Mouse (Mus musculus): ENCODE measurements around the gene Vcl. TPM values are rescaled to one million over a fixed set of nuclear protein-coding genes. Genes with fewer than 3 reads are reported as not detected.

Vcl gene
- 6.5 and 14.3 TPM in 2 replicates for polyA plus RNA-seq (2014; fragmentation: Nextera tagmentation; extraction: Ambion mirVana)

DNA sequence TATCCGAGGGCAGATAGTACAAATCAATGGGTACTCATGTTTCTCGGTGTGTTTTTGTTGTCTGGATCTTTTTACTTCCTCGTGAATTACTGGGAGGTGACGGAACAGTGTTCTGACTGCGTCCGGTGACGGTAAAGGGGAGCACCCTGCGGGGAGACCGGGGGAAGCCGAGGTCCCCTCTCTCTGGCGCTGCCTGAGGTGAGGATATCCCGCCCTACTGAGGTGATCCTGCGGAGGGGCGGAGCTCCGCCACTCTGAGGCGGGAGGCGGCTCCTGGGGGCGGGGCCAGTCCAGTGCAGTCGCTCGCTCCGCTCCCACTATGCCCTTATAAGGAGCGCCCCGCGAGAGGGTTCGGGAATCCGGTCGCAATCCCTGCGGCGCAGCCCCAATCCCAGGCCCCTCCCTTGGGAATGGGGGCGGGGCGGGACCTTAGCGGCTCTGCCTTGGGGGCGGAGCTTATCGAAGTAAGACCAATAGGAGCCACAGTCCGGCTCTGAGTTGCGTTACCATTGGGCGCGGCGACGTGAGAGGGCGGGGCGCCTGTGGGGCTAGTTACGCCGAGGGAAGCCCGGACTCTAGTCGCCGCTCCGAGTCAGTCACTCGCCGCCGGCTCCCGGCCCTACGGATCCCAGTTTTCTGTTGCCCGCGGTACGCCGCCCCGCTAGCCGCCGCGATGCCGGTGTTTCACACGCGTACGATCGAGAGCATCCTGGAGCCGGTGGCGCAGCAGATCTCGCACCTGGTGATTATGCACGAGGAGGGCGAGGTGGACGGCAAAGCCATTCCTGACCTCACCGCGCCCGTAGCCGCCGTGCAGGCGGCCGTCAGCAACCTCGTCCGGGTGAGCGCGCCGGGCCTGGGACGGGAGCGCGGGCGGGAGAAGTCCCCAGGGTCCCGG is at the start of gene Vcl:
Vcl (plus strand) TSS at position 551 of the 898 bp plus-strand sequence.
- Histone ChIP-seq H3K27me3 (ENCODE audit: control insufficient read depth, insufficient read depth, low read length) (no peaks in the 10 kb centered on the region), H3K9me3 (ENCODE audit: control insufficient read depth, low read length) (no peaks in the 10 kb centered on the region), H3K4me1 (ENCODE audit: control insufficient read depth, insufficient read depth, low read length) (peaks cover 10% of the 10 kb centered on the region), H3K27ac (replicated peaks; ENCODE audit: low read depth, low read length) (peak within 1 kb of the TSS; percentile 84), H3K36me3 (ENCODE audit: control insufficient read depth, insufficient read depth, low read length) (no peaks in the 10 kb centered on the region), H3K4me3 (replicated peaks; ENCODE audit: low read depth, low read length) (peak within 1 kb of the TSS; percentile 80), H3K9ac (replicated peaks; ENCODE audit: low read length) (peak within 1 kb of the TSS; percentile 73), H3K4me2 (ENCODE audit: low read length) (peak within 1 kb of the TSS; percentile 70)
- WGBS, result under 1% methylated on average over 89 of the region's 89 CpGs
- DNase-seq, result peak; percentile 99
- ATAC-seq (ENCODE audit: low FRiP score, low TSS enrichment), result peak; percentile 99

DNA sequence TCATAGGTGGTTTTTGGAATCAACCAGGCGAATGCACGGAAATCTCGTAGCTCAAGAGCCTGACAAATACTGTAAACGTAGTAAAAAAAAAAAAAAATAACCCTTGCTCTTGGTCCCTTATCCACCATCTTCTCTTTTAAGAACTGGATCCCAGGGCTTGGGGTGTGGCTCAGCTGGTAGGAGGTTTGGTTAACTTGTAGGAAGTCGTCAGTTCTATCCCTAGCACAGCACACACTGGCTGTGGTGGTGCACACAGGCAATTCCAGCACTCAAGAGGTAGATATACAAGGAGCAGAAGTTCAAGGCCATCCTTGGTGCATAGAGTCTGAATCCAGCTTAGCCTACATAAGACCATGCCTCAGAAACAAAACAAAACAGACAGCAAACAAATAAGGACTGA is 44.5 kb upstream of the Vcl start:
- no peaks in the 10 kb centered on the region for H3K27me3 ChIP-seq (ENCODE audit: control insufficient read depth, insufficient read depth, low read length)
- no peak for DNase-seq
- no peak overlapping the region for H3K27ac ChIP-seq (replicated peaks; ENCODE audit: low read depth, low read length)
- H3K36me3 ChIP-seq (ENCODE audit: control insufficient read depth, insufficient read depth, low read length), result no peaks in the 10 kb centered on the region
- ATAC-seq (ENCODE audit: low FRiP score, low TSS enrichment), result no peak
- H3K4me3 ChIP-seq (replicated peaks; ENCODE audit: low read depth, low read length), result no peak overlapping the region
- 87% methylated on average over 5 of the region's 5 CpGs for WGBS
- H3K4me2 ChIP-seq (ENCODE audit: low read length), result no peak overlapping the region
- no peak overlapping the region for H3K9ac ChIP-seq (replicated peaks; ENCODE audit: low read length)
- no peaks in the 10 kb centered on the region for H3K9me3 ChIP-seq (ENCODE audit: control insufficient read depth, low read length)
- no peaks in the 10 kb centered on the region for H3K4me1 ChIP-seq (ENCODE audit: control insufficient read depth, insufficient read depth, low read length)

DNA sequence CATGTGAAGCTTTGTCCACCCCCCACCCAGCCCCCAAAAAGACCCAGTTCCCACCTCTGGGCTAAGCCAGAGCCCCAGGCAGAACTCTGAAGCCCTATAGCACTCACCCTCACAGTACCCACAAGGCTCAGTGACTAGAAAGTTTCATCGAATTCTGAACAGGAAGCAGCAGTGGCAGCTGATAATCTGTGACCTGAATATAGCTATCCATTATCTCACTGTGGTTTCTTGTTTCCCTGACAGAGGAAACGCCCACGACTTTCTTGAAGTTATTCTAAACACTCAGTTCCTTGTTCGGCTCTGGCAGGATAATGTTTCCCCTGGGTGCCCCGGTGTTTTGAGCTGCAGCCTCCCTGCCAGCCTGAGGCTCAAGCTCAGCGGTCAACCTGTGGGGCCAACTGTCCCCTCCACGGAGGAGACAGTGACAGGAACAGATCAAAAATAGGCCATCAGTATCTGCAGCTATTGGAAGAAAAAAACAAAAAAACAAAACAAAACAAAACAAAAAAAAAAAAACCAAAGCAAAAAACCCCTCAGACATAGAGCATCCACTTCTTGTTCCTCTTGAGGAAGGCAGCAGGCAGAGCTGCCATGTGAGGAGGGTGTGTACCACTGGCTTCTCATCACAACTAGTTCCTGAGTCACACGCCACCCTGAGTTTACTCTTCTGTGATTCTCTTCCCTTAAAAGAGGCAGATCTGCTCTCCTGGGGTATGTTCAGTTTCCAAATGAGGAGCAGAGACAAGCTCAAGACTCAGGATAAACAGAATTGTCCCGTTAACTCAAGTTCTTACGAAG is 43.9 kb upstream of the Vcl start:
- ATAC-seq (ENCODE audit: low FRiP score, low TSS enrichment) (no peak), DNase-seq (no peak)
- Histone ChIP-seq H3K4me3 (replicated peaks; ENCODE audit: low read depth, low read length) (no peak overlapping the region), H3K9ac (replicated peaks; ENCODE audit: low read length) (no peak overlapping the region), H3K27ac (replicated peaks; ENCODE audit: low read depth, low read length) (no peak overlapping the region), H3K9me3 (ENCODE audit: control insufficient read depth, low read length) (no peaks in the 10 kb centered on the region), H3K36me3 (ENCODE audit: control insufficient read depth, insufficient read depth, low read length) (no peaks in the 10 kb centered on the region), H3K4me1 (ENCODE audit: control insufficient read depth, insufficient read depth, low read length) (no peaks in the 10 kb centered on the region), H3K4me2 (ENCODE audit: low read length) (no peak overlapping the region), H3K27me3 (ENCODE audit: control insufficient read depth, insufficient read depth, low read length) (no peaks in the 10 kb centered on the region)
- 41% methylated on average over 10 of the region's 10 CpGs for WGBS

DNA sequence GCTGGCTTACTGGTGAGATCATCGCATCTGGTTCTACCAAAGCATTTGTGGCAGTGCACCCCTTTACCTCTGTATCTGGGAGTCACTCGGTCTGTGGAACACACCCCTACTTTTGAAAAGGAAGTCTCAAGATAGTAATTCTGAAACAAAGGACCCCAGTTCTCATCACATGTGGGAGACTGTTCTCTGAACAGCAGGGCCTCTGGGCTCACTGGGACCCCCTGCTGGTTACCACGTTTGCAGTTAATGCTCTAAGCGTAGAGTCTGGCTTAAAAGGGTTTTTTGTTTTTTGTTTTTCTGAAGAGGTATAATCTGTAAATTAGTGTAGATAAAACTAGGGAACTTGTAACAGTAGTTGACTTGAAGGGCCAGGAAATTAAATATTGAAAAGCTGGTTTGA is 42.9 kb upstream of the Vcl start:
- no peaks in the 10 kb centered on the region for H3K9me3 ChIP-seq (ENCODE audit: control insufficient read depth, low read length)
- H3K27me3 ChIP-seq (ENCODE audit: control insufficient read depth, insufficient read depth, low read length), result no peaks in the 10 kb centered on the region
- WGBS, result 30% methylated on average over 4 of the region's 4 CpGs
- H3K4me1 ChIP-seq (ENCODE audit: control insufficient read depth, insufficient read depth, low read length), result no peaks in the 10 kb centered on the region
- DNase-seq, result peak; percentile 35
- H3K27ac ChIP-seq (replicated peaks; ENCODE audit: low read depth, low read length), result no peak overlapping the region
- H3K9ac ChIP-seq (replicated peaks; ENCODE audit: low read length), result no peak overlapping the region
- H3K4me3 ChIP-seq (replicated peaks; ENCODE audit: low read depth, low read length), result no peak overlapping the region
- no peak overlapping the region for H3K4me2 ChIP-seq (ENCODE audit: low read length)
- ATAC-seq (ENCODE audit: low FRiP score, low TSS enrichment), result no peak
- H3K36me3 ChIP-seq (ENCODE audit: control insufficient read depth, insufficient read depth, low read length), result no peaks in the 10 kb centered on the region

DNA sequence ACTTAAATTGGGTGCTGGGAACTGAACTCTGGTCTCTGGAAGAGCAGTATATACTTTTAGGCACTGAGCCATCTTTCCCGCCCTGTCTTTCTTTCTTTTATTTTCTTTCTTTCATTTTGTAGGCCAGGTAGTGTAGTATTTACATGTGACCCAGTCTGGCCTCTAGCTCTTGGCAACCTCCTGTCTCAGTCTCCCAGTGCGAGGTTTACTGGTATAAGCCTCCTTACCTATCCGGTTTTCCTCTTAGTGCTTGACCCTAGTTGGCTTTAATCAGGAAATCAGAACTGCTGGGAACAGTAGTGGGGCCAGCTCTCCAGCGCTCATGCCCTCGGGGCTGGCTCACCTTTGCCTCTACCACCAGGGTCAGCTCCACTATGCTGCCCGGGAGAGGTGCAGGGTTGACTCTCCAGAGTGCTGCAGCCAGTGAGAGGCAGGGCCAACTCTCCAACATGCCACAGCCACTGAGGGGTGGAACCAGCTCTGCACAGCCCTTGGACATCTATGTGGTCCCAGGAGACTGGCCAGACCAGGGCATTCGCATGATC is 41.6 kb upstream of the Vcl start:
- Histone ChIP-seq H3K4me2 (ENCODE audit: low read length) (no peak overlapping the region), H3K36me3 (ENCODE audit: control insufficient read depth, insufficient read depth, low read length) (no peaks in the 10 kb centered on the region), H3K4me3 (replicated peaks; ENCODE audit: low read depth, low read length) (no peak overlapping the region), H3K27me3 (ENCODE audit: control insufficient read depth, insufficient read depth, low read length) (no peaks in the 10 kb centered on the region), H3K4me1 (ENCODE audit: control insufficient read depth, insufficient read depth, low read length) (no peaks in the 10 kb centered on the region), H3K9me3 (ENCODE audit: control insufficient read depth, low read length) (no peaks in the 10 kb centered on the region), H3K9ac (replicated peaks; ENCODE audit: low read length) (no peak overlapping the region), H3K27ac (replicated peaks; ENCODE audit: low read depth, low read length) (no peak overlapping the region)
- ATAC-seq (ENCODE audit: low FRiP score, low TSS enrichment) (no peak), DNase-seq (no peak)
- WGBS, result 87% methylated on average over 7 of the region's 7 CpGs

DNA sequence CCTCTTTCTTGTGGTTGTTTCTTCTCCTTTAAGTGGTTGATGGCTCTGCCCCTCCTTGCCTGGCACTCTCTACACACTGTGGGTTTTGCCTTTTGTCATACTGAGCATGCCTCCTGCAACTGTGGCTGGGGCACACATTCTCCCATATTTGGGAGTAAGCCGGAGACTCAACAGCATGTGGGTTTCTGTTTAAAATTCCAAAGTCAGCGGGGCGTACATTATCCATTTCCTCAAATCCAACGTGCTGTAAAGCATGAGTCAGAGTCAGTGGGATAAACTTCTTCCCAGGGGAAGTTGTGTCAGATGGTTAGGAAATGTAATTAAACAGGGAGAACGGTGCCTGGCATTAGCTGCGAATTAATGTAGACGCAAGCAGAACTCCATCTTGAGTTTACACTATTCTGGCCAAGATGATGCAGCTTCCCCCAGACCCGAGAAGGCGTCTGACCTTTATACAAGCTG is 37.2 kb upstream of the Vcl start:
- peak; percentile 61 for DNase-seq
- 32% methylated on average over 9 of the region's 9 CpGs for WGBS
- H3K27ac ChIP-seq (replicated peaks; ENCODE audit: low read depth, low read length), result no peak overlapping the region
- no peaks in the 10 kb centered on the region for H3K27me3 ChIP-seq (ENCODE audit: control insufficient read depth, insufficient read depth, low read length)
- no peaks in the 10 kb centered on the region for H3K9me3 ChIP-seq (ENCODE audit: control insufficient read depth, low read length)
- no peak overlapping the region for H3K4me2 ChIP-seq (ENCODE audit: low read length)
- H3K36me3 ChIP-seq (ENCODE audit: control insufficient read depth, insufficient read depth, low read length), result no peaks in the 10 kb centered on the region
- no peaks in the 10 kb centered on the region for H3K4me1 ChIP-seq (ENCODE audit: control insufficient read depth, insufficient read depth, low read length)
- H3K9ac ChIP-seq (replicated peaks; ENCODE audit: low read length), result no peak overlapping the region
- no peak overlapping the region for H3K4me3 ChIP-seq (replicated peaks; ENCODE audit: low read depth, low read length)
- no peak for ATAC-seq (ENCODE audit: low FRiP score, low TSS enrichment)

DNA sequence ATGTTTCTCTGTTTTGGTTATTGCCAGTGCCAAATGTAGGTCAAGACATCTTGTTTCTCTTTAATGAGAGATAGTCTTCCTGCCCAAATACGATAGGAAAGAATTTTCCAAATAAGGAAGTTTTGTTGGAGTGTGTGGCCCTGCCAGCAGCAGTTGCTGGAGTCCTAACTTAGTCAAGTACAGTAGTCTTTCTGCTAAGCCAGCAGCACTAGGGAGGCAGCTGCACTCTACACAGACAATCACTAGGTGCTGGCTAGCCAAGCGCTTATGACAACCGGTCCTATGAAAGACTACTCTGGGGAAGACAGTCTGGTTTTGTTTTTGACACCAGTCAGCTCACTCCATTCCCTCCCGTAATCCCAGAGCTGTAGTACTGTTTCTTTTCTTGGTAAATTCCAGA is 35.4 kb upstream of the Vcl start:
- Histone ChIP-seq H3K27ac (replicated peaks; ENCODE audit: low read depth, low read length) (no peak overlapping the region), H3K4me1 (ENCODE audit: control insufficient read depth, insufficient read depth, low read length) (no peaks in the 10 kb centered on the region), H3K4me2 (ENCODE audit: low read length) (no peak overlapping the region), H3K9ac (replicated peaks; ENCODE audit: low read length) (no peak overlapping the region), H3K27me3 (ENCODE audit: control insufficient read depth, insufficient read depth, low read length) (no peaks in the 10 kb centered on the region), H3K36me3 (ENCODE audit: control insufficient read depth, insufficient read depth, low read length) (no peaks in the 10 kb centered on the region), H3K9me3 (ENCODE audit: control insufficient read depth, low read length) (no peaks in the 10 kb centered on the region), H3K4me3 (replicated peaks; ENCODE audit: low read depth, low read length) (no peak overlapping the region)
- ATAC-seq (ENCODE audit: low FRiP score, low TSS enrichment) (no peak), DNase-seq (no peak)
- 81% methylated on average over 4 of the region's 4 CpGs for WGBS

DNA sequence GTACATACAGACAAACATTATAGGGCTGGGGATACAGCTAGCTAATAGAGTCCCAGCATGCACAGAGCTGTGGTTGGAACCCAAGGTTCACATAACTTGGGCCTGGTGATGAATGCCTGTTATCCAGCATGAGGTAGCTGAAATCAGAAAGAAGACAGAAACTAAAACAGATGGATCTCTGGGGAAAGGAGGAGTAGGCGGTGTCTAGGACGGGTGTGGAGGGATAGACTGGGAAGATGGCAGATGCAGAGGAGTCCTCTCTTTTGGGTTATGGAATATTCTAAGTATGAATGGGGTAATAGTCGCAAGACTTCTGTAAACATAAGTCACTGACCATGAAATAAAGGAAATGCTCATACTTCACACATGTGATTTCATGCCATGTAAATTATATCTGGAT is 27.9 kb upstream of the Vcl start:
- 95% methylated on average over 3 of the region's 3 CpGs for WGBS
- no peak overlapping the region for H3K9ac ChIP-seq (replicated peaks; ENCODE audit: low read length)
- no peak overlapping the region for H3K4me2 ChIP-seq (ENCODE audit: low read length)
- H3K4me3 ChIP-seq (replicated peaks; ENCODE audit: low read depth, low read length), result no peak overlapping the region
- no peaks in the 10 kb centered on the region for H3K27me3 ChIP-seq (ENCODE audit: control insufficient read depth, insufficient read depth, low read length)
- no peaks in the 10 kb centered on the region for H3K36me3 ChIP-seq (ENCODE audit: control insufficient read depth, insufficient read depth, low read length)
- no peaks in the 10 kb centered on the region for H3K9me3 ChIP-seq (ENCODE audit: control insufficient read depth, low read length)
- H3K4me1 ChIP-seq (ENCODE audit: control insufficient read depth, insufficient read depth, low read length), result no peaks in the 10 kb centered on the region
- no peak for DNase-seq
- ATAC-seq (ENCODE audit: low FRiP score, low TSS enrichment), result no peak
- no peak overlapping the region for H3K27ac ChIP-seq (replicated peaks; ENCODE audit: low read depth, low read length)
